Mouse (Mus musculus) cerebellum, adult 8-10 months (tissue): ENCODE results near the gene Hecw2.

Experiments used
- DNase-seq: peaks from one replicate; pipeline ENCODE4 v3.0.0; 2022

Hecw2 gene

DNA sequence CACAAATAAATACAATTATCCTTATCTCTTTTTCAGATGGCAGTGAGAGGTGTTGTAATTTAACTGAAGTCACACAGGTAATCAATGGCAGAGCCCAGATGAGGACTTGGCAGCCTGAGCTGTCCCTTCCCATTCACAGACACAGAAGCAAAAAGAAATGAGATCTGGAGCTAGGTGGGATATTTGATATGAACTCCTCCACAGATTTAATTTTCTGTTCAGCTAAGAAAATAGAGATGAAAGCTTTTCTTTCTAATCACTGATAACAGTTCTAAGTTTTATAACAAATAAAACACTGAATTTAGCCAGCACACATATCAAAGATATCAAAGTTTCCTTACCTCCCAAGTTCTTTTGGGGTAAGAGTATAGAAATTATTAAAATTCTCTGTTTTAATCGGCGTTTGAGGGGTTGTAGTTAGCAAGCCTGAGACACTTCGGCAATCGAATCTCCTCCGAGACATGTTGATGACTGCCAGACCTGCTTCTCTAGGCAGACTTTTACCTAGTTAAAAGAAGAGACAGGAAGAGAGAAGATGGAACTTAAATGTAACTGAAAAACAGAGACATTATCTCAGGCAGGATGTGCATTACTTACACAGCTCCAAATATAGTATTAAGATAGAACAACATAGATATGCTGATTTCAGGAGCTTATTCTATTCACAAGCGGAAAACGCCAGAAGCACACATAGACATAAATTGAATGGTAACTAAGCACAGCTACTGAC, 418.6 kb downstream of the Hecw2 start:
- no peak for DNase-seq

DNA sequence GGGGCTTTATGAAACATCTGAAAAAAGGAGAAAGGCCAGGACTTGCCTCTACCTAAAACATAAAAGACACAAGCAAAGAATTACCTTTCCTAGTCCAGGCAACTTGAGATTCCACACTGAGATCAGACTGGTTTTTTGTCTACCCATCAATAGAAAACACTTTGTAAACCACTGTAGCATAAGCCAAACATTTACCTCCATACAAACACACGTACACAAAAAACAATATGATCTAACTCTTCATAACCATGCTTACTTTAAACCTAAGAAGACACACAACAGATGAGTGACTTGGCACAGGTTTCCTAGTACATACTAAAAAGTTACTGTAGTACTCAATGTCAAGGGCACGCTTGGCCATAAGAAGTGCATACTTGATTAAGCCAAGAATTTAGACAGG, 419.4 kb downstream of the Hecw2 start:
- DNase-seq = no peak

DNA sequence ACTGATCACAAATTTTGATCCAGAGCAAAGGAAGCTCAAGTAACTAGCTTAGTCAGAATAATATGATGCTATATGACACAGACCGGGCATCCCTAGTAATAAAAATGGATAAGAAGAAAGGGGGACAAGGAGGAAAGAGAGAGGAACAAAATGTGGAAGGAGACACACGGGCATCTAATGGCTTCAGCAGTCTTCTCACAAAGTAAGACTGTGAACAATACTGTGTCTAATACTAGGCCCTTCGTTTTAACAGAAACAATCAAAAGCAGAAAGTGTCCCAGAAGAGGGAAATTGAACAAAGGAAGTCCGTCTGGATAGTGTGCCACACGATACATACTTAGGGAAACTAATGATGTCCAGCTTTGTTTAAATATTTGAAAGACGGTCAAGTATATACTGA, 419.9 kb downstream of the Hecw2 start:
- DNase-seq = no peak

DNA sequence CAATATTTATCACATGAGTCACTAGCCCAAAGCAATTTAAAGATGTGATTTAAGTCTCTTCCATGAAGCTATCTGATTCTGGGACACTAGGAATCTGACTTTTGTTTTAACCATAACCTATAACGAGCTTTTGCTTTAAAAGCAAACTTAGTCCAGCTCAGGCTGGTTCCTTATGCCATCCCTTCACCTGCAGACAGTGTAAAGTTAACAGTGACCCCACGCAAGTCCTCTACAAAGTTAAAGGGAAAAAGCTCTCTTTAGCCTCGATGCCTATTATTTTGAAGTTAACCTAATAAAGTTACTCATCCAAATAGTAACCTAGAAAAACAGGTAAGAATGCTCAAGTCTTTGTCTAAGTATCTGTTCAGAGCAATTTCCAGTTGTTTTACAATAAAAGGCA, 420.4 kb downstream of the Hecw2 start:
- no peak for DNase-seq

DNA sequence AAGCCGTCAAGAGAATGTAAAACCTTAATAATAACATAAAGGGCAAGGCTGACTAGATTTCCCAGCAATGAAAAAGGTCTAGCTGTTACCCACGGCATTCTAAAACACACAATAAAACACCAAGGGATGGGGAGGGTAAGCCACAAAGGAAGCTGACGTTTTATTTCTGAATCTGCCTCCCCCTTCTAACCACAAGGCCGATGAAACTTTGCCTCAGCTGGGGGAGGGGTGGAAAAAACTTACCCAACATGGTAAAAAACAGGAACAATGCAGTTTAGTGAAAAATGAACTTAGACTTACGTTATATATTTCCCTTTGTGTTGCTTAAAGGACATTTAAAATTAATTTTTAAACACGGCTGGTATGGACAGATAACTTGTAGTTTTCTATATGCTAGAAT, 421.0 kb downstream of the Hecw2 start:
- no peak for DNase-seq

DNA sequence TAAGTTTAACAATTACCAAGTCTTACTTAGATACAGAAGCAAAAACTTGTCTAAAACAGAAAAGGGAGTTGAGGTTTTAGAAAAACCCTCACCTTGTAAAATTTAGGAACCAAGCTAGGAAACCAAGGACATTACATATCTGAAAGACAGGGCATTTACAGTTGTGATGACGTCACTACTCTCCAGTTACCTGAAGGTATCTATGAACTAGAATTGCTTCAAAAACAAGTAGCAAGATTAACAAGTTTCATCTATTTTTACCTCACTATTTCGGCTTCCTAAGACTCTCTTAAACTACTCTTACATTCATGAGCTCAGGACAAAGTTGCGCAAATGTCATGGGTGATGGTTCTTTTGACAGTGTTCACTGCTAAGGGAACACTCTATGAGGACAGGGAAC, 422.0 kb downstream of the Hecw2 start:
- no peak for DNase-seq

DNA sequence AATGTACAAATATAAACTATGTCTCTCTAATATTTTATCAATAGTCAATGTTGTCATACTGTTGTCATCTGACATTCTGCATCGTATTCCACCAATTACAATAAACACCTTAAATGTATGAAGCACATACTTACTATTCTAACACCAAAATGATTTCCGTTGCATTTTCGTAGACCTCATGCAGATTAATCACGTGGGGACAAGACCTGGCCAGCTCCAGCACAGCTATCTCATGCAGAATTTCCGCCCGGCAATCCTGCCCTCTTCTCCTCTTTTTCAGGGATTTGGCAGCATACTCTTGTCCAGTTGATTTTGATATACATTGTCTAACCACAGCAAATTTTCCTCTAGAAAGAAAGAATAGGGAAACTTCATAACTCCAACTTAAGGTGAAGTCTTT, 423.5 kb downstream of the Hecw2 start:
- DNase-seq = no peak

DNA sequence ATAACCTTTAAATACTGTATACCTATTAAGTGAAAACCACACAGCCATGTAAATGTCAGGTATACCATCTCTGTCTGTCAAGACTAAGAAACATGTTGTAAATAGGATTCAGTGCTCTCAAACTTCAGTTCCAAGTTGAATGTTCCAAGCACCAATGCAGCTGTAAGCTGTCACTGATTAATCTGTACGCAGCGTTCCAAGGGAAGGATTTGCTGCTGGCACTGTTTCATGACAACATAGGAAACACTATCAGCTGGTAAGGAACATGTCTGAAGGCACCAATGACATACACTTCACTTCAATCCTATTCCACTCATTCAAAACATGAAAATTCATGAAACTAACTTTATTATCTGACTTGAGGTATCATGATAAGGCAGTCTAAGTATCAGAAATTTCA, 428.9 kb downstream of the Hecw2 start:
- DNase-seq = no peak

DNA sequence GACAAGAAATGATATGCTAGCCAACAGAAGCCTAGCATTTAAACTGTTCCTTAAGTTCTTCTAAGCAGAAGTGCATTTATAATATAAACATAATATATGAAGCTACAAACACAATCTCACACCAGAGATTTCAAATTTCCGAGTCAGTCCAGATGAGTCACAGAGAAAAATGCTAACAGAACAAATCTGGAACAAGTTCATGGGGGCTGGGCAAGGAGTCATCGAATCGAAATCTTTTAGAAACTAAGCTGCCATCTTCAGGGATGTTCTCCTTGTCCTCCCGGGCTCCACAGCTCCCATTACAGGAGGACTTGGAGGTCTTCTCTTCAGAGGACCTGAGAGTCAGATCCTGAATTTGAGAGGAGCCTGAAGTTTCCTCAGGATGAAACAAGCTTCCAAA, 437.7 kb downstream of the Hecw2 start:
- DNase-seq = no peak
